8 mouse cellular contexts compared by ENCODE assay signal in genomic region chr16:21693981-21694462, GRCm38 (mm10). TPM values are rescaled to one million over a fixed set of nuclear protein-coding genes. Genes with fewer than 3 reads are reported as not detected.
A peak's percentile ranks its signal among the peaks of the same experiment; 100 is the strongest.
DNase-seq lines count a peak whose midpoint lies in the region; ATAC-seq and TF ChIP-seq lines count a peak whose summit lies in the region.

No protein-coding gene starts in this region.

- under 1% methylated on average over 45 of the region's 45 CpGs for WGBS in forebrain, embryonic 15.5 days
- WGBS in hindbrain, embryonic 14.5 days, result under 1% methylated on average over 43 of the region's 45 CpGs
- 1% methylated on average over 45 of the region's 45 CpGs for WGBS in small intestine, adult 2 months

- H3K27ac ChIP-seq in brown adipose tissue, adult 24 weeks (replicated peaks; ENCODE audit: low read depth, low read length), result peak overlapping the region; percentile 32
- peak overlapping the region; percentile 92 for H3K27ac ChIP-seq in forebrain, embryonic 15.5 days (replicated peaks)
- peak overlapping the region; percentile 97 for H3K27ac ChIP-seq in hindbrain, embryonic 14.5 days
- peak overlapping the region; percentile 11 for H3K27ac ChIP-seq in small intestine, adult 2 months (ENCODE audit: insufficient read depth, low read depth, low read length)

- no peaks in the 10 kb centered on the region for H3K36me3 ChIP-seq in forebrain, embryonic 15.5 days
- no peaks in the 10 kb centered on the region; the same call in 1 of the 2 replicates for H3K36me3 ChIP-seq in hindbrain, embryonic 14.5 days (replicated peaks; ENCODE audit: control insufficient read depth, insufficient read depth)
- no peaks in the 10 kb centered on the region for H3K36me3 ChIP-seq in small intestine, adult 2 months (ENCODE audit: control insufficient read depth, insufficient read depth, low read length)

- TF ChIP-seq POLR2A in small intestine, adult 2 months (IDR thresholded peaks at IDR 0.05; ENCODE audit: low read depth, low read length), result no peak

- no peak for TF ChIP-seq CTCF in small intestine, adult 2 months (IDR thresholded peaks at IDR 0.05; ENCODE audit: extremely low read depth, insufficient read length, insufficient replicate concordance, low read depth, low read length)

- peak overlapping the region; percentile 93 for H3K4me2 ChIP-seq in forebrain, embryonic 15.5 days (replicated peaks)
- peak overlapping the region; percentile 96 for H3K4me2 ChIP-seq in hindbrain, embryonic 14.5 days (replicated peaks)

- DNase-seq in ES-CJ7 (ENCODE audit: low read depth, low spot score), result peak; percentile 52
- peak; percentile 65 for DNase-seq in hindbrain, embryonic 14.5 days (ENCODE audit: low spot score)
- DNase-seq in left cerebral cortex, postnatal 25 days (ENCODE audit: low spot score in 2 of 2), result peak; percentile 62 to 66
- no peak for DNase-seq in MN1 (ENCODE audit: low spot score)

- ATAC-seq in forebrain, embryonic 15.5 days (replicated peaks), result peak; percentile 73
- ATAC-seq in hindbrain, embryonic 14.5 days (ENCODE audit: low FRiP score), result peak; percentile 76
- ATAC-seq in megakaryocyte progenitor cell, adult 5-6 weeks (replicated peaks; ENCODE audit: poor library complexity), result peak; percentile 49

- H3K9ac ChIP-seq in forebrain, embryonic 15.5 days (replicated peaks), result peak overlapping the region; percentile 96
- H3K9ac ChIP-seq in hindbrain, embryonic 14.5 days, result peak overlapping the region; percentile 92

- peak overlapping the region; percentile 91 for H3K4me3 ChIP-seq in brown adipose tissue, adult 24 weeks (ENCODE audit: insufficient read depth, low read depth, low read length)
- H3K4me3 ChIP-seq in forebrain, embryonic 15.5 days, result peak overlapping the region; percentile 79
- peak overlapping the region; percentile 88 for H3K4me3 ChIP-seq in hindbrain, embryonic 14.5 days (replicated peaks; ENCODE audit: low read length)
- peak overlapping the region; percentile 63 for H3K4me3 ChIP-seq in small intestine, adult 2 months (ENCODE audit: low read depth, low read length)

- no peaks in the 10 kb centered on the region for H3K27me3 ChIP-seq in forebrain, embryonic 15.5 days
- no peaks in the 10 kb centered on the region for H3K27me3 ChIP-seq in hindbrain, embryonic 14.5 days (ENCODE audit: control insufficient read depth, insufficient read depth, low read length)
- no peaks in the 10 kb centered on the region for H3K27me3 ChIP-seq in small intestine, adult 2 months (ENCODE audit: control insufficient read depth, insufficient read depth, low read length)

- H3K9me3 ChIP-seq in forebrain, embryonic 15.5 days, result no peaks in the 10 kb centered on the region
- no peaks in the 10 kb centered on the region for H3K9me3 ChIP-seq in hindbrain, embryonic 14.5 days (ENCODE audit: control insufficient read depth, low read length)

- intact Hi-C loops in left cerebral cortex, postnatal 25 days (cut with DNase I), result loop anchor here (5.0 kb wide), 2 partner anchors 42 to 77 kb away; no protein-coding TSS in a partner anchor

- peaks cover 8% of the 10 kb centered on the region; the same call in 1 of the 2 replicates for H3K4me1 ChIP-seq in brown adipose tissue, adult 24 weeks (ENCODE audit: control insufficient read depth, insufficient read depth, insufficient read length, low read length)
- H3K4me1 ChIP-seq in forebrain, embryonic 15.5 days, result peaks cover 42% of the 10 kb centered on the region
- H3K4me1 ChIP-seq in hindbrain, embryonic 14.5 days (replicated peaks; ENCODE audit: control insufficient read depth, insufficient read depth, low read length), result peaks cover 29% of the 10 kb centered on the region
- no peaks in the 10 kb centered on the region for H3K4me1 ChIP-seq in small intestine, adult 2 months (ENCODE audit: control insufficient read depth, insufficient read depth, insufficient read length, low read length)

RNA-seq across cellular contexts. Expression of gene 2510009E07Rik, which starts 0.4 kb away (rescaled TPM):
- polyA plus RNA-seq in brown adipose tissue, adult 24 weeks (2012; ENCODE audit: insufficient read depth, insufficient read length, missing spikeins), result 6.3 and 10.6 TPM in 2 replicates
- 41.6 and 42.7 TPM in 2 replicates for polyA plus RNA-seq in forebrain, embryonic 15.5 days (2015; fragmentation: Nextera tagmentation; extraction: Ambion mirVana)
- polyA plus RNA-seq in hindbrain, embryonic 14.5 days (2014; fragmentation: Nextera tagmentation; extraction: Ambion mirVana), result 45.4 and 50.6 TPM in 2 replicates
- total RNA-seq in left cerebral cortex, postnatal 25 days (2021), result 10 to 100 TPM; 53.3 to 58.9 TPM
- 0.10 and 0.22 TPM in 2 replicates for total RNA-seq in megakaryocyte progenitor cell, adult 5-6 weeks (2015)
- total RNA-seq in megakaryocyte progenitor cell, adult 5-6 weeks (2017), result 0.17 and 0.37 TPM in 2 replicates
- 3.8 and 5.3 TPM in 2 replicates for polyA plus RNA-seq in small intestine, adult 2 months (2012; rRNA removed)

Comparison
In these comparisons a context has a peak if more than half of its experiments do, and no peak if none do; other contexts are left out.
1. H3K27ac ChIP-seq: peak in every context shown above with its lines; median percentile 97 in hindbrain, embryonic 14.5 days; 92 in forebrain, embryonic 15.5 days; 32 in brown adipose tissue, adult 24 weeks; 11 in small intestine, adult 2 months.